Mouse (Mus musculus): Measurements from ENCODE around the gene B3gnt9. TPM values are rescaled to one million over a fixed set of nuclear protein-coding genes. Genes with fewer than 3 reads are reported as not detected.

B3gnt9 gene
- polyA plus RNA-seq, 1 experiment from 2014 or later, result 24.8 TPM

- no peak overlapping the region for H3K4me3 ChIP-seq (ENCODE audit: low read depth, low read length)
- H3K4me2 ChIP-seq (replicated peaks; ENCODE audit: low read depth, low read length), result no peak overlapping the region
- H3K9me3 ChIP-seq (ENCODE audit: low read length), result no peaks in the 10 kb centered on the region
- H3K27ac ChIP-seq (ENCODE audit: low read length), result no peak overlapping the region
- no peak for ATAC-seq
- H3K27me3 ChIP-seq (replicated peaks; ENCODE audit: insufficient read depth, low read length), result 0 out of 2 replicates have a peak, but pooled peaks cover 6% of the 10 kb centered on the region
- no peak for DNase-seq (ENCODE audit: low spot score)
- H3K36me3 ChIP-seq (ENCODE audit: insufficient read depth, low read length), result peaks cover 7% of the 10 kb centered on the region
- 77% methylated on average over 7 of the region's 7 CpGs for WGBS
- peaks cover 16% of the 10 kb centered on the region for H3K4me1 ChIP-seq (ENCODE audit: insufficient read depth, low read depth, low read length)
- TF ChIP-seq EP300 (IDR thresholded peaks at IDR 0.05) (no peak), CTCF (IDR thresholded peaks at IDR 0.05) (no peak)
- H3K9ac ChIP-seq (replicated peaks; ENCODE audit: low read depth), result no peak overlapping the region
Observed at GRCm38 (mm10) chr8:105257318-105258114, 2.6 kb upstream of the B3gnt9 start.

- H3K27me3 ChIP-seq (replicated peaks; ENCODE audit: insufficient read depth, low read length), result 0 out of 2 replicates have a peak, but pooled peaks cover 5% of the 10 kb centered on the region
- H3K27ac ChIP-seq (ENCODE audit: low read length), result peak overlapping the region; percentile 82
- DNase-seq (ENCODE audit: low spot score) (peak; percentile 89), ATAC-seq (peak; percentile 83)
- H3K36me3 ChIP-seq (ENCODE audit: insufficient read depth, low read length), result peaks cover 30% of the 10 kb centered on the region
- peak overlapping the region; percentile 32 for H3K9ac ChIP-seq (replicated peaks; ENCODE audit: low read depth)
- TF ChIP-seq CTCF (IDR thresholded peaks at IDR 0.05) (peak; percentile 90), EP300 (IDR thresholded peaks at IDR 0.05) (no peak)
- WGBS, result 1% methylated on average over 72 of the region's 74 CpGs
- H3K4me3 ChIP-seq (ENCODE audit: low read depth, low read length), result peak overlapping the region; percentile 59
- H3K9me3 ChIP-seq (ENCODE audit: low read length), result no peaks in the 10 kb centered on the region
- H3K4me2 ChIP-seq (replicated peaks; ENCODE audit: low read depth, low read length), result peak overlapping the region; percentile 99
- H3K4me1 ChIP-seq (ENCODE audit: insufficient read depth, low read depth, low read length), result peaks cover 9% of the 10 kb centered on the region
Observed at GRCm38 (mm10) chr8:105254152-105254965, 594 bp downstream of the B3gnt9 start.

GRCm38 (mm10) chr8:105253766-105254151, 1.2 kb downstream of the B3gnt9 start:
- Histone ChIP-seq H3K36me3 (ENCODE audit: insufficient read depth, low read length) (peaks cover 36% of the 10 kb centered on the region), H3K27ac (ENCODE audit: low read length) (no peak overlapping the region), H3K4me2 (replicated peaks; ENCODE audit: low read depth, low read length) (peak overlapping the region; percentile 99), H3K9ac (replicated peaks; ENCODE audit: low read depth) (0 out of 2 replicates have a peak overlapping the region, but pooled peaks have one; percentile 32), H3K27me3 (replicated peaks; ENCODE audit: insufficient read depth, low read length) (no peaks in the 10 kb centered on the region), H3K4me1 (ENCODE audit: insufficient read depth, low read depth, low read length) (peaks cover 4% of the 10 kb centered on the region; the same call in 1 of the 2 replicates), H3K9me3 (ENCODE audit: low read length) (no peaks in the 10 kb centered on the region), H3K4me3 (ENCODE audit: low read depth, low read length) (peak overlapping the region; percentile 59)
- WGBS, result 40% methylated on average over 20 of the region's 20 CpGs
- TF ChIP-seq CTCF (IDR thresholded peaks at IDR 0.05), result no peak
- no peak for TF ChIP-seq EP300 (IDR thresholded peaks at IDR 0.05)
- ATAC-seq, result no peak
- DNase-seq (ENCODE audit: low spot score), result no peak

GRCm38 (mm10) chr8:105252680-105253537, 2.0 kb downstream of the B3gnt9 start:
- H3K9me3 ChIP-seq (ENCODE audit: low read length), result no peaks in the 10 kb centered on the region
- H3K36me3 ChIP-seq (ENCODE audit: insufficient read depth, low read length), result peaks cover 39% of the 10 kb centered on the region
- 80% methylated on average over 10 of the region's 10 CpGs for WGBS
- no peaks in the 10 kb centered on the region for H3K27me3 ChIP-seq (replicated peaks; ENCODE audit: insufficient read depth, low read length)
- H3K9ac ChIP-seq (replicated peaks; ENCODE audit: low read depth), result no peak overlapping the region
- no peak overlapping the region for H3K27ac ChIP-seq (ENCODE audit: low read length)
- peaks cover 4% of the 10 kb centered on the region; the same call in 1 of the 2 replicates for H3K4me1 ChIP-seq (ENCODE audit: insufficient read depth, low read depth, low read length)
- H3K4me2 ChIP-seq (replicated peaks; ENCODE audit: low read depth, low read length), result no peak overlapping the region
- DNase-seq (ENCODE audit: low spot score), result no peak
- ATAC-seq, result no peak
- TF ChIP-seq EP300 (IDR thresholded peaks at IDR 0.05) (no peak), CTCF (IDR thresholded peaks at IDR 0.05) (no peak)
- no peak overlapping the region for H3K4me3 ChIP-seq (ENCODE audit: low read depth, low read length)

GRCm38 (mm10) chr8:105251954-105252353, 3.0 kb downstream of the B3gnt9 start:
- H3K9me3 ChIP-seq (ENCODE audit: low read length), result no peaks in the 10 kb centered on the region
- no peak overlapping the region for H3K4me2 ChIP-seq (replicated peaks; ENCODE audit: low read depth, low read length)
- no peaks in the 10 kb centered on the region for H3K27me3 ChIP-seq (replicated peaks; ENCODE audit: insufficient read depth, low read length)
- H3K4me3 ChIP-seq (ENCODE audit: low read depth, low read length), result no peak overlapping the region
- H3K27ac ChIP-seq (ENCODE audit: low read length), result no peak overlapping the region
- ATAC-seq (peak; percentile 14; the same call in 1 of the 2 replicates), DNase-seq (ENCODE audit: low spot score) (no peak)
- H3K36me3 ChIP-seq (ENCODE audit: insufficient read depth, low read length), result peaks cover 45% of the 10 kb centered on the region
- WGBS, result 74% methylated on average over 6 of the region's 6 CpGs
- H3K4me1 ChIP-seq (ENCODE audit: insufficient read depth, low read depth, low read length), result peaks cover 4% of the 10 kb centered on the region; the same call in 1 of the 2 replicates
- TF ChIP-seq CTCF (IDR thresholded peaks at IDR 0.05) (no peak), EP300 (IDR thresholded peaks at IDR 0.05) (no peak)
- H3K9ac ChIP-seq (replicated peaks; ENCODE audit: low read depth), result no peak overlapping the region

Measured in lung, postnatal 0 days (tissue).